Mouse (Mus musculus) NIH3T3 (cell line): ENCODE results near the gene Pigv.

Experiments
- DNase-seq: peaks from one replicate; pipeline ENCODE4 v3.0.0-alpha.2; 2012; ENCODE audit warnings: low read depth

Gene Pigv

GRCm38 (mm10) chr4:133671881-133672844 lies at the start of gene Pigv:
TSS of gene Pigv (minus strand) at chr4:133672647.
- DNase-seq = peak; percentile 93

GRCm38 (mm10) chr4:133719791-133720190 lies 47.3 kb upstream of the Pigv start:
- DNase-seq = no peak

- no peak for DNase-seq
Observed at GRCm38 (mm10) chr4:133712755-133713154, 40.3 kb upstream of the Pigv start.

- no peak for DNase-seq
Observed at GRCm38 (mm10) chr4:133711307-133712076, 39.0 kb upstream of the Pigv start.

GRCm38 (mm10) chr4:133709395-133709794 lies 36.9 kb upstream of the Pigv start:
- no peak for DNase-seq

- DNase-seq = no peak
Observed at GRCm38 (mm10) chr4:133707464-133707863, 35.0 kb upstream of the Pigv start.

- no peak for DNase-seq
Observed at GRCm38 (mm10) chr4:133706956-133707355, 34.5 kb upstream of the Pigv start.

GRCm38 (mm10) chr4:133705062-133705461 lies 32.6 kb upstream of the Pigv start:
- DNase-seq = no peak

- no peak for DNase-seq
Observed at GRCm38 (mm10) chr4:133700905-133701368, 28.5 kb upstream of the Pigv start.

GRCm38 (mm10) chr4:133695363-133695762 lies 22.9 kb upstream of the Pigv start:
- no peak for DNase-seq

GRCm38 (mm10) chr4:133690252-133690651 lies 17.8 kb upstream of the Pigv start:
- peak; percentile 70 for DNase-seq

- DNase-seq = peak; percentile 80
Observed at GRCm38 (mm10) chr4:133688417-133689067, 16.1 kb upstream of the Pigv start.

GRCm38 (mm10) chr4:133687126-133687525 lies 14.7 kb upstream of the Pigv start:
- DNase-seq = peak; percentile 58

GRCm38 (mm10) chr4:133686512-133686911 lies 14.1 kb upstream of the Pigv start:
- no peak for DNase-seq

GRCm38 (mm10) chr4:133680206-133680786 lies 7.8 kb upstream of the Pigv start:
- no peak for DNase-seq

- no peak for DNase-seq
Observed at GRCm38 (mm10) chr4:133679629-133680028, 7.2 kb upstream of the Pigv start.

- DNase-seq = no peak
Observed at GRCm38 (mm10) chr4:133677266-133677665, 4.8 kb upstream of the Pigv start.

GRCm38 (mm10) chr4:133676189-133676588 lies 3.7 kb upstream of the Pigv start:
- no peak for DNase-seq

- peak; percentile 49 for DNase-seq
Observed at GRCm38 (mm10) chr4:133675594-133676016, 3.2 kb upstream of the Pigv start.

GRCm38 (mm10) chr4:133674331-133674695 lies 1.9 kb upstream of the Pigv start:
- DNase-seq = no peak

- DNase-seq = peak; percentile 65
Observed at GRCm38 (mm10) chr4:133673666-133674330, 1.4 kb upstream of the Pigv start.
